Mouse (Mus musculus) cerebellum, adult 2 months (tissue): ENCODE measurements around the gene Bcas1.

Experiments
- CTCF ChIP-seq: fragments of 200-500 bp; IDR thresholded peaks from 2 replicates; pipeline ENCODE4 v1.5.1; 2011; ENCODE audit warnings: low read depth, mild to moderate bottlenecking, control low read depth, low read length, moderate library complexity, borderline replicate concordance; ENCODE audit not compliant: insufficient read depth
- POLR2A ChIP-seq: fragments of 200-500 bp; IDR thresholded peaks from 2 replicates; pipeline ENCODE4 v1.6.1; 2011; ENCODE audit warnings: low read length, control low read depth, borderline replicate concordance; ENCODE audit not compliant: insufficient read depth

GRCm38 (mm10) chr2:170342312-170342830, 85.3 kb downstream of the Bcas1 start:
- no peak for TF ChIP-seq CTCF
- TF ChIP-seq POLR2A, result no peak
